Mouse (Mus musculus) lung, adult 2 months (tissue): ENCODE data around the gene Zfp37.

Experiments used
- CTCF ChIP-seq: fragments of 200-500 bp; IDR thresholded peaks from 2 replicates; pipeline ENCODE4 v1.5.1; 2011; ENCODE audit warnings: mild to moderate bottlenecking, low read length, control low read depth; ENCODE audit not compliant: insufficient read depth
- POLR2A ChIP-seq: fragments of 200-500 bp; IDR thresholded peaks from 2 replicates; pipeline ENCODE4 v1.6.1; 2011; ENCODE audit warnings: low read depth, mild to moderate bottlenecking, control low read depth, low read length, borderline replicate concordance; ENCODE audit errors: extremely low read depth

DNA sequence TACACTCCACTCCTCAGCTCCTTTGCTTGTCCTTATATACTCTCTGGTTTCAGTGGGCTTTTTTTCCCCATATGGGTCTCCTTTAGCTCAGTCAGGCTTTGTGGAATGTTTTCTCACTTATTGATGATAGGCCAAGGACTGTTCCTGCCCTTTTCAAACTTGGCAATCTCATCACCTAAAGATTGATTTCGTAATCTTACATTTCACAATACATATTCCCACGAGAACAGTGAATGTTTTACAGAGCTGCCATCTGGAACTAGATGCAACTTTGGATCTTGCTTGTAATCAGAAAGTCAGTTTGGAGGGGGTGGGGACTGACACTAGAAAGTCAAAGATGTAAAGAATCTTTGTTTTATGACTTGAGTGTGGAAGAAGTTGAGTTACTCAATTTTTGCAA lies 80.0 kb downstream of the Zfp37 start, which contains the start of gene Mup21:
- TF ChIP-seq CTCF (no peak), POLR2A (no peak)
